Mouse (Mus musculus) forebrain, embryonic 16.5 days (tissue): Measurements from ENCODE around the gene Sult2b1. TPM values are rescaled to one million over a fixed set of nuclear protein-coding genes. Genes with fewer than 3 reads are reported as not detected.

Experiments
- ATAC-seq: fragments of 200-750 bp; cut with Nextera tagmentation; 2 replicates; pipeline ENCODE4 v1.8.0; 2017; ENCODE audit warnings: mild to moderate bottlenecking, moderate library complexity
- H3K27ac ChIP-seq: fragments of 300-500 bp; sonication (generic); 2 replicates; pipeline ENCODE4 v1.5.1; 2014; ENCODE audit warnings: low read length, control low read depth
- H3K27me3 ChIP-seq: fragments of 300-500 bp; sonication (generic); replicated peaks from 2 replicates; pipeline ENCODE4 v1.6.1; 2014; ENCODE audit warnings: low read length; ENCODE audit not compliant: control insufficient read depth, insufficient read depth
- H3K36me3 ChIP-seq: fragments of 300-500 bp; sonication (generic); 2 replicates; pipeline ENCODE4 v1.6.1; 2014; ENCODE audit not compliant: control insufficient read depth, insufficient read depth
- H3K4me1 ChIP-seq: fragments of 300-500 bp; sonication (generic); replicated peaks from 2 replicates; pipeline ENCODE4 v1.6.1; 2014; ENCODE audit warnings: low read length; ENCODE audit not compliant: control insufficient read depth, insufficient read depth
- H3K4me2 ChIP-seq: fragments of 300-500 bp; sonication (generic); 2 replicates; pipeline ENCODE4 v1.6.1; 2014; ENCODE audit warnings: mild to moderate bottlenecking, low read length, control low read depth
- H3K4me3 ChIP-seq: fragments of 300-500 bp; sonication (generic); replicated peaks from 2 replicates; pipeline ENCODE4 v1.5.1; 2014; ENCODE audit warnings: mild to moderate bottlenecking, low read length, control low read depth
- H3K9ac ChIP-seq: fragments of 300-500 bp; sonication (generic); replicated peaks from 2 replicates; pipeline ENCODE4 v1.6.1; 2014; ENCODE audit warnings: low read depth, low read length, control low read depth
- H3K9me3 ChIP-seq: fragments of 300-500 bp; sonication (generic); 2 replicates; pipeline ENCODE4 v1.6.1; 2016; ENCODE audit warnings: low read length; ENCODE audit not compliant: control insufficient read depth
- WGBS: fragments of 180-500 bp; shearing (Covaris S2); extraction: QIAGEN DNeasy Blood & Tissue Kit; methylation state at CpG from one replicate; pipeline ENCODE4 v1.1.7; 2014; 5-methylcytosine and 5-hydroxymethylcytosine counted together
- polyA plus RNA-seq: library from polyadenylated mRNA; unstranded; fragments of >200 nt; fragmentation: Nextera tagmentation; extraction: Ambion mirVana; gene quantifications from 2 replicates; pipeline ENCODE4 v1.2.1, GENCODE M21; 2015

The Sult2b1 gene
- polyA plus RNA-seq, 1 experiment from 2014 or later, result 7.1 TPM

DNA sequence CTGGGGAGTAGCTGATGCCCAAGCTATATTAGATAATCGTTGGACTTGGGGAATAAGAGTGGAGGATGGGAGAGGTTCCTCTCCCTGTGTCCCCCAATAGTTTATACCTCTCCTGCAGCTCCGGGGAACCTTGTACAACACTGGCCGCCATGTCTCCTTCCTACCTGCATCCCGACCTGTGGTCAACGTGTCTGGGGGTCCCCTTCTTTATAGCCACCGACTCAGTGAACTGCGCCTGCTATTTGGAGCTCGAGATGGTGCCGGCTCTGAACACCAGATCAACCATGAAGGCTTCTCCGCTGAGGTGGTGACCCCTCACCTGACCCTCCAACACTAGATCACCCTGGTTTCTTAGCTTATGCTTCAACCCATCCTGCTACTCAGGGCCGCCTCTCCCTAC lies 82.2 kb downstream of the Sult2b1 start:
- Histone ChIP-seq H3K36me3 (no peaks in the 10 kb centered on the region), H3K9me3 (no peaks in the 10 kb centered on the region), H3K4me2 (no peak overlapping the region), H3K27ac (no peak overlapping the region), H3K9ac (no peak overlapping the region), H3K4me1 (peaks cover 56% of the 10 kb centered on the region), H3K27me3 (peaks cover 17% of the 10 kb centered on the region), H3K4me3 (no peak overlapping the region)
- WGBS, result 95% methylated on average over 11 of the region's 11 CpGs
- no peak for ATAC-seq

DNA sequence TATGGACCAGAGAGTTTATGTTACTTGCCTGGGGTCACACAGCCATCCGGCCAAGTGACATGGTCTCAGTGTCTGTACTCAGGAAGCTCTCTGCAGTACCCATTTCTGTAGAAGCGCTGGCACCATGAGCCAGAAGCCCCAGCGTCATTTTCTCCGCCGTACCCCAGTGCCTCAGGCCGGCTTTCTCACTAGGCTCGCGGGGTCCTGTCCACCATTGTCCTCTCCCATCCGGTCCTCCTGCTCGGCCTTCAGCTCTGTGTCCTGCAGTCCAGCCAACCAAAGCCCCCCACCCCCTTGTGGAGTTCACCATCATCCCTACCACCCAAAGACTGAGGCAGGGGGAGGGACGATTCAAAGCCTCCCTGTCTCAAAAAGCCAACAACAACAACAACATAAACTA lies 82.9 kb downstream of the Sult2b1 start:
- no peak overlapping the region for H3K27ac ChIP-seq
- H3K4me3 ChIP-seq, result peak overlapping the region; percentile 55
- H3K4me2 ChIP-seq, result peak overlapping the region; percentile 84
- ATAC-seq, result no peak
- H3K27me3 ChIP-seq, result peaks cover 17% of the 10 kb centered on the region
- H3K36me3 ChIP-seq, result no peaks in the 10 kb centered on the region
- H3K9me3 ChIP-seq, result no peaks in the 10 kb centered on the region
- 85% methylated on average over 11 of the region's 11 CpGs for WGBS
- peaks cover 49% of the 10 kb centered on the region for H3K4me1 ChIP-seq
- H3K9ac ChIP-seq, result no peak overlapping the region

DNA sequence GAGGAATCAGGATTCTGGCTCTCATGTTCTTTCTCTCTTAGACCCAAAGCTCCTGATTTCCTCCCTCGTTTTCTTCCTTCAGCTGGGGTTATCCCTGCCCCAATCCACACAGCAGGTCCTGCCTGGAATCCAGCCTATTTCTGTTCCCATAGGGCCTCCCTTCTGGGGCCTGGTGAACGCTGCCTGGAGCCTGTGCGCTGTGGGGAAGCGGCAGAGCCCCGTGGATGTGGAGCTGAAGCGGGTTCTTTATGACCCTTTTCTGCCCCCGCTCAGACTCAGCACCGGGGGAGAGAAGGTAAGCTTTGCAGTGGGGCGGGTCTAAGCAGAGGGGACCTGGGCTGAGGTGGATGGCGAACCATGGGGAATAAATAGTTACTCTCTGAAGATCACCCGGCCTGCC lies 83.4 kb downstream of the Sult2b1 start:
- peak overlapping the region; percentile 84 for H3K4me2 ChIP-seq
- H3K27me3 ChIP-seq, result peaks cover 17% of the 10 kb centered on the region
- H3K4me3 ChIP-seq, result peak overlapping the region; percentile 55
- H3K9ac ChIP-seq, result peak overlapping the region; percentile 74
- peak overlapping the region; percentile 29 for H3K27ac ChIP-seq
- H3K4me1 ChIP-seq, result peaks cover 44% of the 10 kb centered on the region
- ATAC-seq, result no peak
- H3K9me3 ChIP-seq, result no peaks in the 10 kb centered on the region
- H3K36me3 ChIP-seq, result no peaks in the 10 kb centered on the region
- 29% methylated on average over 11 of the region's 11 CpGs for WGBS

DNA sequence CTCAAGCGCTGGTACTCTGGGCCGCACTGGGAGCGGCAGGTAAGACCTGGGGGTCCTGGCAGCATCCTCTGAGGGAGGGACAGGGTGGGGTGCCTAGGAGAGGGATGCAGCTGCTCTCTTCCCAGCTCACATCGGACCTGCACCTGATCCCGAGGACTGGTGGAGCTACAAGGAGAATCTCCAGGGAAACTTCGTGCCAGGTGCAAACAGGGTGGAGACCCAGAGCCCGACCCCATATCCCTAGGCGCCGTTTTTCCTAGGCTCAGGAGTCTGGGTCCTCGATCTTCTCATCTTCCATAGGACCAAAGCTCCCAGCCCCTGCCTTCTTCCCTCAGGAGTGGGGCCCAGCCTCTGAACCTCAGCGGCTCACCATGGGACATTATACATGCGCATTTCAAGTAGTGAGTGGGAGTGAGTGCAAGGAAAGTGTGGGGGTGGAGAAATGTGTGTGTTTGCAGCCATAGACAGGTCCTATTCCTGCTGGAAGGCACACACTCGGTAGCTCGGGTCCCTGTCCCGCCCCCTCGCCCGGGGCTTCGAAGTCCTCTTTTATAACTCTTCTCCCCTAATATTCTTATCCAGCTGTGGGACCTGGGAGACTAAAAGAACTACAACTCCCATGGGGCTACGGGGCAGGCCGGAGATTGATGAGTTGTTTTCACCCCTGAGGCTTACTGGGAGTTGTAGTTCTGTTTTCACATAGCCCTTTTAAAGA lies 84.0 kb downstream of the Sult2b1 start:
- peak overlapping the region; percentile 72 for H3K27ac ChIP-seq
- under 1% methylated on average over 20 of the region's 20 CpGs for WGBS
- H3K9me3 ChIP-seq, result no peaks in the 10 kb centered on the region
- peak overlapping the region; percentile 84 for H3K4me2 ChIP-seq
- H3K9ac ChIP-seq, result peak overlapping the region; percentile 74
- H3K36me3 ChIP-seq, result no peaks in the 10 kb centered on the region
- peak overlapping the region; percentile 55 for H3K4me3 ChIP-seq
- peaks cover 38% of the 10 kb centered on the region for H3K4me1 ChIP-seq
- peaks cover 17% of the 10 kb centered on the region for H3K27me3 ChIP-seq
- peak; percentile 30 for ATAC-seq

DNA sequence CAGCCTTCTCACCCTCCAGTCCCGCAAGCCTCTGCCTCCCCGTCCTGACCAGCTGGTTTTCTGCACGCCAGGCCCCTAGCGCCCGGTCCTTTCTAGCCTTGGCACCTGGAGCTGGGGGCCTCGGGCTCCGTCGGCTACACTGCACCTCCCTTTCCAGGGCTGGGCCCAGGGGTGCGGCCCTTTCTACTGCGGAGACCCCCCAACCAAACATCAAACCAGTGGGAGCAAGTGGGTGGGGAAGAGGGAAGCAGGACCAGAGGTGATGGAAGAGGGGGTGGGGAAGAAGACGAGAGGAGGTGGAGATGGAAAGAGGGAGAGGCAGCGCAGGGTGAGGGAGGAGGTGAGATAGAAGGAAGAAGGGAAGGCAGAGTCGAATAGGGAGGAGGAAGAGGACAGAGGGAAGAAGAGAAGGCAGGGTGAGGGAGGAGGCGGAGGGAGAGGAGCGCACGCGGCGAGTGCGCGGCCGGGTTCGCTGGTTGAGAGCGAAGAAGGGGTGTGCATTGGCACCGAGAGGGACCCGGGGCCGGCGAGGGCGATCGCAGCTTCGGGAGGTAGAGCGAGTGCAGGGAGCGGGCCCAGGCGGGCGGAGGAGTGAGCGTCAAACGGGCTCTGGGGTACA lies 84.8 kb downstream of the Sult2b1 start, which contains the start of gene Car11:
Gene Car11, plus strand, starts transcription at position 321 of the 619 bp plus-strand sequence.
- Histone ChIP-seq H3K9ac (peak within 1 kb of the TSS; percentile 74), H3K9me3 (no peaks in the 10 kb centered on the region), H3K27me3 (peaks cover 17% of the 10 kb centered on the region), H3K27ac (peak within 1 kb of the TSS; percentile 72), H3K4me2 (peak within 1 kb of the TSS; percentile 84), H3K4me1 (peaks cover 34% of the 10 kb centered on the region), H3K36me3 (no peaks in the 10 kb centered on the region), H3K4me3 (peak within 1 kb of the TSS; percentile 55)
- ATAC-seq, result no peak; the same call in 1 of the 2 replicates
- under 1% methylated on average over 36 of the region's 36 CpGs for WGBS

DNA sequence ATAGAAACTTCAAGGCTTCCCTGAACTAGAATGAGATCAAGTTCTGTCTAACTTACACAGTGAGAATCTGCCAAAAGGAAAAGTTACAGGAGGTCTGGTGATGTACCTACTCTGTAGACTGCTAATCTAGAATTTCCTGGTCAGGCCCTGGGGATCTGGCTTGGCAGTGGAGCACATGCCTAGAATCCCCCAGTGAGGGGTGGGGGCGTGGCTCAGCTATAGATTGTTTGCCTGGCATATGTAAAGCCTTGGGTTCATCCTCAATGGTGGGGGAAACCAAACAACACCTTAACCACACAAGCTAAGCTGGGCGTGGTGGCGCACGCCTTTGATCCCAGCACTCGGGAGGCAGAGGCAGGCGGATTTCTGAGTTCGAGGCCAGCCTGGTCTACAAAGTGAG lies 86.6 kb downstream of the Sult2b1 start:
- no peaks in the 10 kb centered on the region for H3K9me3 ChIP-seq
- H3K9ac ChIP-seq, result no peak overlapping the region
- no peaks in the 10 kb centered on the region for H3K36me3 ChIP-seq
- peaks cover 24% of the 10 kb centered on the region for H3K4me1 ChIP-seq
- ATAC-seq, result no peak
- no peak overlapping the region for H3K27ac ChIP-seq
- no peak overlapping the region for H3K4me3 ChIP-seq
- WGBS, result 85% methylated on average over 5 of the region's 7 CpGs
- H3K27me3 ChIP-seq, result peaks cover 17% of the 10 kb centered on the region
- no peak overlapping the region for H3K4me2 ChIP-seq

DNA sequence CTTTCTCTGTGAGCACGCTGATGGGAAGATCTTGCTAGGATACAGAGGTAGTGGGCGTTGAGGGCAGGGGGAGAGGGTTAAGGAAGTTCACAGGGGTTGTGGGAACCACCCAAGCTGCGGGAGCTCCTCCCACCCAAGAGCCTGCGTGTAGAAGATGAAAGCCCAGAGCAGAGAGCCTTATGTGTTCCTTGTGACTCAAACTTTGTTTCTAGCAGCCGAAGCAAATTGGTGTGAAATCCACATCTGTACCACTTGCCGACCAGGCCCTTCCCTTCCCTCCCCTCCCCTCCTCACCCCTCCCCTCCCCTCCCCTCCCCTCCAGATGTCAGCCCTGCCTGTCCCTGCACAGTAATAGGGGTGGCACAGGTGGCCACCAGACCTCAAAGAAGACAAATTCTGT lies 89.4 kb downstream of the Sult2b1 start:
- no peak overlapping the region for H3K9ac ChIP-seq
- 32% methylated on average over 6 of the region's 6 CpGs for WGBS
- H3K27me3 ChIP-seq, result peaks cover 13% of the 10 kb centered on the region
- no peak for ATAC-seq
- H3K9me3 ChIP-seq, result no peaks in the 10 kb centered on the region
- no peak overlapping the region for H3K4me2 ChIP-seq
- H3K36me3 ChIP-seq, result no peaks in the 10 kb centered on the region
- no peak overlapping the region for H3K27ac ChIP-seq
- peaks cover 8% of the 10 kb centered on the region for H3K4me1 ChIP-seq
- H3K4me3 ChIP-seq, result no peak overlapping the region

DNA sequence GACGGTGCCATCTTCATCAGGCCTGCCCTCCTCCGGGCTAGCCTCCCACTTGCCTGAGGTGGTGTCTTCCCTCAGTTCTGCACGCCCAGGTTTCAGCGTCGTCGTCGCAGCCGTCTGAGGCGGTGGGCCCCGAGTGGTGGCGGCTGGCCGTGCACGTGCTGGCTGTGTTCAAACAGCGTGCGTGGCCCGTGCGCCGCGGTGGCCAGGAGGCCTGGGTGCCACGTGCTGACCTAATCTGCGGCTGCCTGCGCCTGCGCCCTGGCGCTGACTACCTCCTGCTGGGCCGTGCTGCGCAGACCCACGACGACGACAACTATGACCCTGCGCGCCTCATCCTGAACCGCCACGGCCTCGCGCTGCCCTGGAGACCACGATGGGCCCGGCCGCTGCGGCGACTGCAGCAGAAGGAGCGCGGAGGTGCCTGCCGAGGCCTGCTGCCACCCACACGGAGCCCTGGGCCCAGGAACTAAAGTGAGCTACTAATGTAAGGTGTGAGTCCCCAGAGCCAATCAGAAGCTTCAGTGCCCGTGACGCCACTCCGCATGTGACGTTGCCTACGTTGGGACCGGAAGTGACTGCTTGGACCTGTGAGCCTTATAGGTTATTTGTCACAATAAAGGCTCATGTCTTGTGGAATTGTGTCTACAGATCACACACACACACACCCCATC lies 90.4 kb downstream of the Sult2b1 start, which contains the start of gene Sec1:
Gene Sec1, minus strand, starts transcription at position 482 of the 671 bp plus-strand sequence.
- no peaks in the 10 kb centered on the region for H3K9me3 ChIP-seq
- ATAC-seq, result no peak
- WGBS, result 93% methylated on average over 50 of the region's 50 CpGs

DNA sequence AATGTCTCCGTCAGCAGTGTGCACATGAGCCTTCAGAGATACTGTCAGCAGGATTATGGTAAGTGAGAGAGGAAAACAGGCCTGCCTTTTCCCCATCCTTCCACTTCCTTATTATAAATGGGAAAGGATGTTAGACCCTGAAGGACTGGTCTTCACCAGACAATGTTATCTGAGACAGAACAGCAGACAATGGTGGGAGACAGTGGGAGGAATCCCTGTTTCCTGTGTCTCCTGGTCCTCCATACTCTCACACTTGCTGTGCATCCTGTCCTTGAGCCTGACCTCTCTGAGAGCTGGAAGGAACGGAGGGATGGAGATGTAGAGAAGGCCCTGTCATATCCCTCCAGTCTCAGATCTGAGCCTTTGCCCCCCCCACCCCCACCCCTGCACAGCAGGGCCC lies 92.1 kb downstream of the Sult2b1 start:
- H3K9me3 ChIP-seq, result no peaks in the 10 kb centered on the region
- no peak overlapping the region for H3K9ac ChIP-seq
- H3K4me3 ChIP-seq, result no peak overlapping the region
- H3K27me3 ChIP-seq, result no peaks in the 10 kb centered on the region
- H3K4me1 ChIP-seq, result no peaks in the 10 kb centered on the region
- no peak overlapping the region for H3K27ac ChIP-seq
- ATAC-seq, result no peak
- H3K36me3 ChIP-seq, result no peaks in the 10 kb centered on the region
- no peak overlapping the region for H3K4me2 ChIP-seq
- WGBS, result 87% methylated on average over 2 of the region's 2 CpGs

More for the DNA sequence above, 90.4 kb downstream of the Sult2b1 start, which contains the start of gene Sec1:
- Histone ChIP-seq H3K36me3 (no peaks in the 10 kb centered on the region), H3K4me2 (no peak within 1 kb of the TSS), H3K27me3 (peaks cover 8% of the 10 kb centered on the region; the same call in 1 of the 2 replicates), H3K4me3 (no peak within 1 kb of the TSS), H3K4me1 (peaks cover under 1% of the 10 kb centered on the region; the same call in 1 of the 2 replicates), H3K9ac (no peak within 1 kb of the TSS), H3K27ac (no peak within 1 kb of the TSS)
